Mouse (Mus musculus): ENCODE results near the gene Mark2. TPM values are rescaled to one million over a fixed set of nuclear protein-coding genes. Genes with fewer than 3 reads are reported as not detected.

Mark2 gene
- polyA plus RNA-seq, 1 experiment from 2014 or later, result 57.7 TPM

Other genes starting within 250 kb of the Mark2 start
- gene Flrt1, start 236.1 kb downstream of the Mark2 start, polyA plus RNA-seq (2015; fragmentation: Nextera tagmentation; extraction: Ambion mirVana), result 3.5 and 4.2 TPM in 2 replicates
- 163 and 169 TPM in 2 replicates for gene Otub1, start 135.5 kb downstream of the Mark2 start, polyA plus RNA-seq (2015; fragmentation: Nextera tagmentation; extraction: Ambion mirVana)
- 988 and 1,377 TPM in 2 replicates for gene Cox8a, start 124.2 kb downstream of the Mark2 start, polyA plus RNA-seq (2015; fragmentation: Nextera tagmentation; extraction: Ambion mirVana)
- 47.0 and 51.6 TPM in 2 replicates for gene Naa40, start 100.7 kb downstream of the Mark2 start, polyA plus RNA-seq (2015; fragmentation: Nextera tagmentation; extraction: Ambion mirVana)
- 13.4 and 15.0 TPM in 2 replicates for gene Rcor2, start 74.5 kb downstream of the Mark2 start, polyA plus RNA-seq (2015; fragmentation: Nextera tagmentation; extraction: Ambion mirVana)
- gene Spindoc, start 41.1 kb upstream of the Mark2 start, polyA plus RNA-seq (2015; fragmentation: Nextera tagmentation; extraction: Ambion mirVana), result 22.5 and 22.8 TPM in 2 replicates
- 6.5 and 7.5 TPM in 2 replicates for gene 2700081O15Rik, start 75.8 kb upstream of the Mark2 start, polyA plus RNA-seq (2015; fragmentation: Nextera tagmentation; extraction: Ambion mirVana)
- gene Rtn3, start 141.4 kb upstream of the Mark2 start, polyA plus RNA-seq (2015; fragmentation: Nextera tagmentation; extraction: Ambion mirVana), result 140 and 149 TPM in 2 replicates
- 17.1 and 17.4 TPM in 2 replicates for gene Atl3, start 152.2 kb upstream of the Mark2 start, polyA plus RNA-seq (2015; fragmentation: Nextera tagmentation; extraction: Ambion mirVana)
- 10.7 and 13.2 TPM in 2 replicates for gene Pla2g16, start 215.6 kb upstream of the Mark2 start, polyA plus RNA-seq (2015; fragmentation: Nextera tagmentation; extraction: Ambion mirVana)

All from stomach, embryonic 15.5 days (tissue).